Mouse (Mus musculus): ENCODE data around the gene Asprv1. TPM values are rescaled to one million over a fixed set of nuclear protein-coding genes. Genes with fewer than 3 reads are reported as not detected.
A peak's percentile ranks its signal among the peaks of the same experiment; 100 is the strongest.

Asprv1 gene
- polyA plus RNA-seq, 1 experiment from 2014 or later = 2.6 TPM

DNA sequence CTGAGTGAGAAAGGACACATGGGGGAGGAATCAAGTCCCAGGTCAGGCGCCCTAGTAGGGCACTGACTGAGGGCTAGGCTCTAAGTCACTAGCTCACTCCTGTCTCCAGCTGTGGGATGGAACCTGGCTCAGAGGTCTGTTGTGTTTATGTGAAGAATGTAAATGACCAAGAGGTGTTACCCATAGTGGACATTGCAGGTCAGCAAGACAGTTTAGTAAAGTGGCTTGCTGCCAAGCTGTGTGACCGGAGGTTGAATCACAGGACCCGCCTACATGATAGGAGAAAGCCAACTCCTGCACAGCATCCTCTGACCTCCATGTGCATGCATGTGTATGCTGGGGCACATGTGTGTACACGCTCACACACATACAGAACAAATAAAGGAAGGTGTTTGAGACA is 17.6 kb downstream of the Asprv1 start:
- Histone ChIP-seq H3K27ac (no peak overlapping the region), H3K4me1 (no peaks in the 10 kb centered on the region), H3K4me3 (replicated peaks) (no peak overlapping the region), H3K9me3 (replicated peaks) (no peaks in the 10 kb centered on the region), H3K36me3 (peaks cover 27% of the 10 kb centered on the region), H3K9ac (no peak overlapping the region), H3K4me2 (no peak overlapping the region), H3K27me3 (no peaks in the 10 kb centered on the region)
- no peak for ATAC-seq (replicated peaks; ENCODE audit: low FRiP score)
- 76% methylated on average over 4 of the region's 4 CpGs for WGBS

DNA sequence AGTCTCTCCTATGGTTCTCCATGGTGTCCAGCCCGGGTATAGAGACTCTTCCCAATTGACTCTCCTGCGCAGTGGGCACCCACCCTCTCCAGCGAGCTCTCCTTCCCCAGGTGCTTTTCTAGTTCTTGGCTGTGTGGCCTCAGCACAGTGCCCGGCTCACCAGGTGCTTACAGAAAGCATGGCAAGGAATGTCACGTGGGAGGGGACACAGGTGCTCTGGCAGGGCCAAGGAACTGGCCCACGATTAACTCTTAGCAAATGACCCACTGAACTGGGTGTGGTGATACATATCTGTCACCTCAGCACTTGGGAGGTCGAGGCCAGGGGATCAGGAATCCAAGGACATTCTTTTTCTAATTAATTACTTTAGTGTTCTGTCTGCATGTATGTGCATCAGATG is 18.2 kb downstream of the Asprv1 start:
- WGBS = 81% methylated on average over 7 of the region's 7 CpGs
- no peak overlapping the region for H3K27ac ChIP-seq
- no peak for ATAC-seq (replicated peaks; ENCODE audit: low FRiP score)
- peaks cover 33% of the 10 kb centered on the region for H3K36me3 ChIP-seq
- no peaks in the 10 kb centered on the region for H3K9me3 ChIP-seq (replicated peaks)
- no peak overlapping the region for H3K4me2 ChIP-seq
- H3K9ac ChIP-seq = no peak overlapping the region
- no peaks in the 10 kb centered on the region for H3K4me1 ChIP-seq
- H3K27me3 ChIP-seq = no peaks in the 10 kb centered on the region
- H3K4me3 ChIP-seq (replicated peaks) = no peak overlapping the region

DNA sequence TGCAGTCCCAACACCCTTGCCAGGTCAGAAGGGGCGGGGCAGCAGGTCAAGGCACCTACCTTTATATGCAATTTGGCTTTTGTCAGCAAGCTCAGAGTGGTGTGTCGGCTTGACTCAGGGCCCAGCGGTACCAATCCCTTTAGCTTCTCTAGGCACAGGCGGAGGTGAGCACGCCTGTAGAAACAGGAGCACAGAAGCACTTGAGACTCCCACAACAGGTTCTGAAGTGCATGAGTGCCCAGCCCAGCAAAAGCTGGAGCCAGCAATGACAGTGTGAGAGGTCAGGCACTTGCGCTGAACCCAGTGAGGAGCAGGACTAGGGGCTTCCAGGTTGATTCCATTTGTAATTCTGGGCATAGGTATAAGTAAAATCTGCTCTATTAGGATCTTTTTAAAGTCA is 25.1 kb downstream of the Asprv1 start:
- 92% methylated on average over 6 of the region's 6 CpGs for WGBS
- Histone ChIP-seq H3K36me3 (peaks cover 48% of the 10 kb centered on the region), H3K9ac (no peak overlapping the region), H3K27ac (no peak overlapping the region), H3K4me1 (no peaks in the 10 kb centered on the region), H3K4me2 (no peak overlapping the region), H3K4me3 (replicated peaks) (no peak overlapping the region), H3K27me3 (no peaks in the 10 kb centered on the region), H3K9me3 (replicated peaks) (no peaks in the 10 kb centered on the region)
- ATAC-seq (replicated peaks; ENCODE audit: low FRiP score) = no peak

DNA sequence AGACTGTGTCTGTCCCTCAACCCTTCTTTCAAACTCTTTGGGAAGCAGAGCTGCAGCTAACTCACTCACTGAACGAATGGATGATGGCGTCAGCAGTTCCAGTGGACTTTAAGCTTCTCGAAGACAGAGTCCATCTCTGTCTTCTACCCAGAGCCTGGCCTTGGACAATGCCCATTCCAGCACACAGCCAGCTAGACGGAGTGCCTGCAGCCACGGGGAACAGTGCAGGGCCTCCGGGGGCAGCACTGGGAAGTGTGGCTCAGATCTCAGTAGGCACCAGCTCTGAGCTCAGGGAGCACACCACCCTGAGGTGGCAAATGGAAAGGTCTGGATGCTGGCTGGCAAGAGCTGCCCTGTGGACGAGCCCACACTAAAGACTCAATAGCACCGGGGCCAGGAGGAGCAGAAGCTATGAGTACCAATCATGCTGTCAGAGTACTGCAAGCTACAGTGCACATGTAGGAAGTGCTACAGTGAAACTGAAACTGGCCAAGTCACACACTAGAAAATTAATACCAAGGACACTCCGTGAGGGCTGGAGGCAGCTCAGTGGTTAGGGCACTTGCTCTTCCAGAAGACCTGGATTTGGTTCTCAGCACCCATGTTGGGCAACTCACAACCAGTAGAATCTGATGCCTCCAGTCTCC is 26.4 kb downstream of the Asprv1 start:
- peaks cover 47% of the 10 kb centered on the region for H3K36me3 ChIP-seq

DNA sequence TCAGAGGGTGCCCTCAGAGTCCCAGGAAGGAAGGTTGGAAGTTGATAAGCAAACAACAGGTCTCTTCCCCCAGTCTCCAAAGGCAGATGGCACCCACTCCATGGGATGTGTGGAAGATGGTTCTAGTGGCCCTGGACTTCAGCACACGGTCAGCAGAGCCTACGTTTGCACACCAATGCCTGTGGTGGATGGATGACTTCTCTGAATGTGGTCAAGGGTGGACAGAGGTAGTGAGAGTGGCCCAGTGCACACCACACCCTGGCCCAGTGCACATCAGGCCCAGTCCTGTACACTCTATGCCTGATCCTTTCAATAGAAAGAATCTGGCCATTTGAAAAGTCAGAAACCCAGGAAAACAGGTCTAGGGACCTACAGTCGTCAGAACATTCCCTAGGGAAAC is 30.5 kb downstream of the Asprv1 start:
- ATAC-seq (replicated peaks; ENCODE audit: low FRiP score) = no peak
- Histone ChIP-seq H3K27me3 (no peaks in the 10 kb centered on the region), H3K36me3 (peaks cover 54% of the 10 kb centered on the region), H3K4me2 (no peak overlapping the region), H3K27ac (no peak overlapping the region), H3K9ac (no peak overlapping the region), H3K4me3 (replicated peaks) (no peak overlapping the region), H3K9me3 (replicated peaks) (no peaks in the 10 kb centered on the region), H3K4me1 (no peaks in the 10 kb centered on the region)
- 86% methylated on average over 3 of the region's 3 CpGs for WGBS

More for the DNA sequence above, 26.4 kb downstream of the Asprv1 start:
- Histone ChIP-seq H3K4me3 (replicated peaks) (no peak overlapping the region), H3K27me3 (no peaks in the 10 kb centered on the region), H3K9ac (no peak overlapping the region), H3K4me2 (no peak overlapping the region), H3K9me3 (replicated peaks) (no peaks in the 10 kb centered on the region), H3K4me1 (no peaks in the 10 kb centered on the region), H3K27ac (no peak overlapping the region)
- ATAC-seq (replicated peaks; ENCODE audit: low FRiP score) = no peak
- WGBS = 77% methylated on average over 9 of the region's 9 CpGs

DNA sequence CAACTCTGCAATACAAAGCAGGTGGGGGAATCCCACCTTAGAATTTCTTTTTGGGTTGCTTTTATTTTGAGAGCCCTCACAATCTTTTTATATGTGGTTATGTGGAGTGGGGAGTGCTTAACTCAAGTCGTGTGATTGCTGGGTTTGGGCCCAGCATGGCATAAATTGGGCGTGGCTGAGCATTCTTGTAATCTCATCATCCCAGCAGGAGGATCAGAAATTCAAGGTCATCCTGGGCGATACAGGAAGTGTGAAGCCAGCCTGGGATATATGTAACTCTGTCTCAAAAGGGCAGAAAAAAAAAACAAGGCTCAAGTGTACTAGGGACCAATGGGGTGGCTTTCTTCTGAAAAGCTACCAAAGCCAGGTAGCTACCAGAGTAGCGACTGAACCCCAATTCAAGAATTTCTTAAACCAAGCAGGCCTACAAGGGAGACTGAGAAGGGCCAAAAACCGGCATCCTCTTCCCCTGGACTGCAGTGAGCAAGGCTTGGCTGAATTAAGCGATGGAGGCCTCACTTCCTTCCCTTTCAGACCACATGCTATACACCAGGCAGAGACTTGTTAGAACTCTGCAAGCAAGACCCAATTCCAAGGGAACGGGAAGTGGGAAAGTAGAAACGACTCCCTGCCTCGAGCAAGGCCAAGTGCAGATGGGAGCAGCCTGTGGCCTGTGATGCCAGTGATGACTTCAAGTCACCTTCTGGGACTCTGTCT is 32.4 kb downstream of the Asprv1 start:
- no peak for ATAC-seq (replicated peaks; ENCODE audit: low FRiP score)
- H3K9ac ChIP-seq = no peak overlapping the region
- no peak overlapping the region for H3K4me2 ChIP-seq
- H3K4me1 ChIP-seq = no peaks in the 10 kb centered on the region
- H3K4me3 ChIP-seq (replicated peaks) = no peak overlapping the region
- H3K36me3 ChIP-seq = peaks cover 65% of the 10 kb centered on the region
- H3K9me3 ChIP-seq (replicated peaks) = no peaks in the 10 kb centered on the region
- H3K27me3 ChIP-seq = no peaks in the 10 kb centered on the region
- no peak overlapping the region for H3K27ac ChIP-seq
- 62% methylated on average over 9 of the region's 9 CpGs for WGBS

DNA sequence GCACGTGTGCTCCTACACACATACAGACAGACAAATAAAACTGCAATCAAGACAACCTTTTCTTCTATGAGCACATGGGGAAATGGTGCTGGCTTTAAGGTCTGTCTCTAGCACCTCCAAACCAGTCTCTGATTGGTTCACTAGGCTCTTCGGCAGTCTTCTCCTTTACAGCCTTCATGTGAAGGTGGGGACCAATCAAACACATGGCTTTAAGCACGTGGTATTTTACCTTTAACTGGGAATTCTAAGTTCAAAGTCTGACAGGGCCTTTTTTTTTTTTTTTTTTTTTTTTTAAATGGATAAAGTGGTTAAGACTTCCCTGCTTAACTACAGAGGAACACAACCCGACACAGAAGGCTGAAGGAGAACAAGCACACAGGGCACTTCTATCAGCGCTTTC is 37.1 kb downstream of the Asprv1 start:
- Histone ChIP-seq H3K36me3 (peaks cover 50% of the 10 kb centered on the region), H3K27me3 (no peaks in the 10 kb centered on the region), H3K4me3 (replicated peaks) (no peak overlapping the region), H3K4me1 (peaks cover 21% of the 10 kb centered on the region), H3K27ac (no peak overlapping the region), H3K9ac (no peak overlapping the region), H3K9me3 (replicated peaks) (no peaks in the 10 kb centered on the region), H3K4me2 (no peak overlapping the region)
- no peak for ATAC-seq (replicated peaks; ENCODE audit: low FRiP score)
- 77% methylated on average over 5 of the region's 5 CpGs for WGBS

DNA sequence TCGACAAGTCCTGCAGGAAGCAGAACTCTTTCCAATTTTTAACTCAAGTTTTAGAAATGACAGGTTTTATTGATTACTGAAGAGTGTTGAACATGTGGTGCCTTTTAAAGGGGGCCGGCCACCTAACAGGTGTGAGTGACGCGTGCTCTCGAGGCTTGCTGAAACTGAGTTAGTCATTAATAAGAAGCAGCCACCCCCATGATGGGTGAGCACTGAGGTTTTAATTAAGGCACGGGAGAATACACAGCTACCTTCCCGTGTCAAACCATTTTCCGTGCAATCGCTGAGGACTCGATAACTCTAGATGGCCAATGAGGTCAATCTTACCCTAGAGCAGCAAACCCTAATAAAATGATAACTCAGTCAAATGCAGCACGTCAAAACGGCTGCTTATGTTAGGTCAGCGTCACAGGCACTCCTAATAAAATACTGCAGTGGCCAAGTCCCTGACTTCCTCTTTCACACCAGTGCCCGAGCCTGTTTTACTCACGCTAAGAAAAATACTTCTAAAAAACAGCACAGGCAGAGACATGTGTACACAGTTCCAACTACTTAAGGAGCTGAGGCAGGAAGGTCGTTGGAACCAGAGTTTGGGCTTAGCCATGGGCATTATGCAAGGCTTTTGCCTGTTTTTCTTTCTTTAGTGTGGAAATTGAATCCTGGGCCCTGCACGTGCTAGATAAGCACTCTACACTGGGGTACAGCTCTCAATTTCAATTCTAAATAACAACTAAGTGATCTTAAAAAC is 37.8 kb downstream of the Asprv1 start:
- H3K27ac ChIP-seq = no peak overlapping the region
- no peak overlapping the region for H3K4me3 ChIP-seq (replicated peaks)
- ATAC-seq (replicated peaks; ENCODE audit: low FRiP score) = no peak

DNA sequence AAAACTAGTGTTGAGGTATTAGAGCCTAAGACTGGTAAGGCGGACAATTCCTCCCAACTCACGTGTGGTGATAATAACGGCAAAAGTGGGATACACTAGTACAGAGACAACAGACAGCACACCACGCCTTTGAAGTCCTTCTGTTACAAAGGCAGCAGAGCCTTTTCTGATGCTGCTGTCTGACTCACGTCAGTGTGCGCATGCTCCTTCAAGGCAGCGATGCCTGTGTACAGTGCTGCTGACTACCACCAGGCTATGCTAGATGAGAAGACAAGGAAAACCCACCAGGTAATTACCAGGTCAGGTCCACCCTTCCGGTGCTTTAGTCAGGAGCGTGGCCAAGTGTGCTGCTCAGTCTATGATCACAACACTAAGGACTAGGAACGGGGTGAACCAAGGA is 39.1 kb downstream of the Asprv1 start:
- Histone ChIP-seq H3K27me3 (no peaks in the 10 kb centered on the region), H3K4me1 (peaks cover 23% of the 10 kb centered on the region), H3K9me3 (replicated peaks) (no peaks in the 10 kb centered on the region), H3K4me2 (no peak overlapping the region), H3K36me3 (peaks cover 44% of the 10 kb centered on the region), H3K4me3 (replicated peaks) (no peak overlapping the region), H3K9ac (no peak overlapping the region), H3K27ac (no peak overlapping the region)
- WGBS = 91% methylated on average over 10 of the region's 10 CpGs
- ATAC-seq (replicated peaks; ENCODE audit: low FRiP score) = no peak

More for the DNA sequence above, 37.8 kb downstream of the Asprv1 start:
- no peaks in the 10 kb centered on the region for H3K27me3 ChIP-seq
- H3K9me3 ChIP-seq (replicated peaks) = no peaks in the 10 kb centered on the region
- no peak overlapping the region for H3K9ac ChIP-seq
- H3K4me1 ChIP-seq = peaks cover 23% of the 10 kb centered on the region
- peaks cover 45% of the 10 kb centered on the region for H3K36me3 ChIP-seq
- 68% methylated on average over 17 of the region's 17 CpGs for WGBS
- H3K4me2 ChIP-seq = 0 out of 2 replicates have a peak overlapping the region, but pooled peaks have one; percentile 11

DNA sequence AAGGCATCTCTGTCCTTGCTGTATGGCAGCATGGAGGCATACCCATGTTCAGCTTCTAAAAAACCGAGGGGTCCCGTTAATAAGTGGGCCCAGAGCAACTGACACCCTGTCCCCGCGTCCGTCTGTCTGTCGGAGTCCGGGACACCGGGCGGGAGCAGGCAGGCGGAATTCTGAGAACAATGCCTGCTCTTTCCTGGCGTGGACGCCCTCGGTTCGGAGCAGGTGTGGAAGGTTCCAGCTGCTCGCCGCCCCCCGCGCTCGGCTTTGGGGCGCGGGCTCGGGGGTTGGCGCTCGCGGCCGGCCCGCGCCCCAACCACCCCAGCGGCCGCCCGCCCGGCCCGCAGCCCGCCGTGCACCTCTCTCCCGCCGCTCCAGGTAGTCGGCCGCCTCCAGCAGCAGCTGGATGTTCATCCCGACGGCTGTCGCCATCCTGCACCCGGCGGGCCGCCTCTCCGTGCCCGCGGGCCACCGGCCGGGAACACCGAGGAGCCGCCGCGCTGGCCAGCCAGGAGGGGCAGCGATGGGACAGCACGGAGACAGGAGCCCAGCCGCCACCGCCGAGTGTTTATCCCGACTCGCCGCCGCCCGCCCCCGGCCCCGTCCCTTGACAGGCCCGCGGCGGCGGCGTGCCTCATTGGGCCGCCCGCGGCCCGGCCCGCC is 40.7 kb downstream of the Asprv1 start, which contains the start of gene Mxd1:
TSS of gene Mxd1 (minus strand) at position 582 of the 660 bp plus-strand sequence.
- Histone ChIP-seq H3K27me3 (no peaks in the 10 kb centered on the region), H3K4me2 (peak within 1 kb of the TSS; percentile 92), H3K36me3 (peaks cover 46% of the 10 kb centered on the region), H3K4me3 (replicated peaks) (peak within 1 kb of the TSS; percentile 87), H3K27ac (peak within 1 kb of the TSS; percentile 76), H3K9ac (peak within 1 kb of the TSS; percentile 89), H3K4me1 (peaks cover 23% of the 10 kb centered on the region), H3K9me3 (replicated peaks) (no peaks in the 10 kb centered on the region)
- peak; percentile 0; the same call in 1 of the 2 replicates for ATAC-seq (replicated peaks; ENCODE audit: low FRiP score)
- WGBS = under 1% methylated on average over 69 of the region's 76 CpGs

DNA sequence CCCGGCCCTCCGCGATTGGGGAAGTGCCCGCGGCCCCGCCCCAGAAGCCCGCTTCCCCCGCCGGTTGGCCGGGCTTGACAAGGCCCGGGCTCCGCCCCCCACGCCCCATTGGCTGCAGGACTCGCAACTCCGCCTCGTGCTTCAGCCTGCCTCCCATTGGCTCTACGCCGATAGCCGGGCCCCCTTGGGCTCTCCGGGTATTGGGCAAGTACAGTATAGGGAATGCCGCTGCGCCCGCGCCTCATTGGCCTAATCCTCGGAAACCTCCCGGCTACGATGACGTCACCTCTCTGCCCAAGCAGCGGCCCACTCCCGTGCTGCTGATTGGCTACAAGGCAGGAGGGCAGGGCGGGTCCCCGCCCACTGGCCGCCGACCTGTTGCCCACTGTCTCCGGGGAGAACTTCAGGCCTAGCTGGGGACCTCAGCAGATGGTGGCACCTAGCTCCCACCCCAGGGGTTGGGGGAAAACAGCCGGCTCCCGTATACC is 41.3 kb downstream of the Asprv1 start:
- Histone ChIP-seq H3K27ac (peak overlapping the region; percentile 76), H3K4me3 (replicated peaks) (peak overlapping the region; percentile 87), H3K4me2 (peak overlapping the region; percentile 75), H3K9me3 (replicated peaks) (no peaks in the 10 kb centered on the region), H3K27me3 (no peaks in the 10 kb centered on the region), H3K9ac (peak overlapping the region; percentile 52; the same call in 1 of the 2 replicates), H3K36me3 (peaks cover 47% of the 10 kb centered on the region), H3K4me1 (peaks cover 23% of the 10 kb centered on the region)
- 2% methylated on average over 37 of the region's 37 CpGs for WGBS
- ATAC-seq (replicated peaks; ENCODE audit: low FRiP score) = peak; percentile 100

Data from kidney, embryonic 15.5 days (tissue).